Mouse (Mus musculus) small intestine, adult 2 months (tissue): ENCODE measurements around the gene Vps37c. TPM values are rescaled to one million over a fixed set of nuclear protein-coding genes. Genes with fewer than 3 reads are reported as not detected.

ENCODE experiments used
- H3K27ac ChIP-seq: fragments of 200-500 bp; 2 replicates; pipeline ENCODE4 v1.5.1; 2012; ENCODE audit warnings: low read depth, low read length, control low read depth, inconsistent platforms; ENCODE audit not compliant: insufficient read depth
- H3K27me3 ChIP-seq: fragments of 200-500 bp; 2 replicates; pipeline ENCODE4 v1.6.1; 2012; ENCODE audit warnings: mild to moderate bottlenecking, moderate library complexity, low read length, inconsistent platforms; ENCODE audit not compliant: control insufficient read depth, insufficient read depth
- H3K36me3 ChIP-seq: fragments of 200-500 bp; 2 replicates; pipeline ENCODE4 v1.6.1; 2012; ENCODE audit warnings: mild to moderate bottlenecking, low read length, control low read depth, inconsistent platforms; ENCODE audit not compliant: control insufficient read depth, insufficient read depth
- H3K4me1 ChIP-seq: fragments of 200-500 bp; 2 replicates; pipeline ENCODE4 v1.6.1; 2012; ENCODE audit warnings: low read length, inconsistent platforms, mixed read lengths; ENCODE audit not compliant: control insufficient read depth, insufficient read depth, insufficient read length
- H3K4me3 ChIP-seq: fragments of 200-500 bp; 2 replicates; pipeline ENCODE4 v1.5.1; 2012; ENCODE audit warnings: low read depth, mild to moderate bottlenecking, control low read depth, inconsistent platforms, low read length, moderate library complexity
- CTCF ChIP-seq: fragments of 200-500 bp; IDR thresholded peaks from 2 replicates; pipeline ENCODE4 v1.5.1; 2012; ENCODE audit warnings: low read depth, mild to moderate bottlenecking, control low read depth, inconsistent platforms, low read length, moderate library complexity, mixed read lengths; ENCODE audit not compliant: insufficient replicate concordance, insufficient read length; ENCODE audit errors: extremely low read depth
- POLR2A ChIP-seq: fragments of 200-500 bp; IDR thresholded peaks from 2 replicates; pipeline ENCODE4 v1.6.1; 2012; ENCODE audit warnings: low read depth, mild to moderate bottlenecking, control low read depth, inconsistent platforms, low read length, moderate library complexity
- WGBS: fragments of 180-500 bp; shearing (Covaris S2); methylation state at CpG from one replicate; pipeline ENCODE4 v1.1.7; 2018; 5-methylcytosine and 5-hydroxymethylcytosine counted together
- polyA plus RNA-seq: library from polyadenylated mRNA; depleted of rRNA; stranded (reverse); fragments of >200 nt; gene quantifications from 2 replicates; pipeline ENCODE4 v1.2.3, GENCODE M21; 2012

The Vps37c gene
- polyA plus RNA-seq, 1 experiment = 37.6 TPM

- Histone ChIP-seq H3K4me3 (no peak overlapping the region), H3K27ac (no peak overlapping the region), H3K27me3 (no peaks in the 10 kb centered on the region), H3K4me1 (0 out of 2 replicates have a peak, but pooled peaks cover 3% of the 10 kb centered on the region), H3K36me3 (no peaks in the 10 kb centered on the region)
- WGBS = 88% methylated on average over 4 of the region's 4 CpGs
- no peak for TF ChIP-seq CTCF
- no peak for TF ChIP-seq POLR2A
Measured at GRCm38 (mm10) chr19:10739916-10740315, 51.4 kb downstream of the Vps37c start.

- no peak for TF ChIP-seq CTCF
- 26% methylated on average over 11 of the region's 11 CpGs for WGBS
- Histone ChIP-seq H3K27me3 (no peaks in the 10 kb centered on the region), H3K4me3 (0 out of 2 replicates have a peak overlapping the region, but pooled peaks have one; percentile 12), H3K27ac (no peak overlapping the region), H3K36me3 (no peaks in the 10 kb centered on the region), H3K4me1 (0 out of 2 replicates have a peak, but pooled peaks cover 3% of the 10 kb centered on the region)
Measured at GRCm38 (mm10) chr19:10740641-10741440, 52.3 kb downstream of the Vps37c start.

DNA sequence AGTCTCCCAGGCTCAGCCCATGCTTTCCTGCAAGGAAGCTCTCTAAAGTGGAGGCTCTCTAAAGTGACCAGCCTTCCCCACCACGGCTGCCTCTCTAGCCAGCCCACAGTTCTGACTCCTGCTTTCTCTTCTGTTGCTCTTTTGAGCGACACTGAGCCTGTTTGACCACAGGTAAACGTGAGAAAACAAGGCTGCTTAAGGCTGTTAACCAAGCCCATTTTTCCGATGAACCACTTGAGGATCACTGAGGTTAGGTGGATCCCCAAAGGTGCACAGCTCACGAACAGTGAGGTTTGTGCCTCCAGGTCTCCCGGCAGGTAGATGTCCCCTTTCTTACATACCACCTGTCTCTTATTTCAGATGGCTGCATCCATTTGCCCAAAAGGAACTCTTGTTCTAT, 53.6 kb downstream of the Vps37c start:
- TF ChIP-seq POLR2A = no peak
- TF ChIP-seq CTCF = no peak
- H3K27me3 ChIP-seq = no peaks in the 10 kb centered on the region
- 71% methylated on average over 6 of the region's 6 CpGs for WGBS
- H3K4me1 ChIP-seq = 0 out of 2 replicates have a peak, but pooled peaks cover 3% of the 10 kb centered on the region
- H3K36me3 ChIP-seq = no peaks in the 10 kb centered on the region
- no peak overlapping the region for H3K27ac ChIP-seq
- no peak overlapping the region for H3K4me3 ChIP-seq

DNA sequence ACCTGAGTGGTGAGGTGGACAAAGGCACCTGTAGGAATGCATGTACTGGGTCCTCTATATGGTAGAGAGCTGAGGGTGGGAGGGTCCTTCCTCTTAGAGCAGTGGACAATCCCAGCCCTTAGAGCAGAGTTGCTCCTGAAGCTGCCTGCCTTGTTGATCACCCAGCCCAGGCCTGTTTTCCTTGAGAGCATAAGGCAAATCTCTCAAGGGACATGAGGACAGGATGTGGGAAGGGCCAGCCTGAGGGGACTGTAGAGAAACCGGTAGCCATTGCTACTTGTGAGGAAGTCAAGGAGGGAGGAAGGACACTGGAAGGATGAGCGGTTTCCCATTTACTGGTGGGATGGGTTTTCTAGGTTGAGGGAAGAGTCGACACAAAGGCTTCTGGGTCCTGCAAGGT, 54.0 kb downstream of the Vps37c start:
- WGBS = 63% methylated on average over 3 of the region's 3 CpGs
- Histone ChIP-seq H3K4me1 (0 out of 2 replicates have a peak, but pooled peaks cover 3% of the 10 kb centered on the region), H3K36me3 (no peaks in the 10 kb centered on the region), H3K27me3 (no peaks in the 10 kb centered on the region), H3K27ac (no peak overlapping the region), H3K4me3 (no peak overlapping the region)
- no peak for TF ChIP-seq CTCF
- TF ChIP-seq POLR2A = no peak

- Histone ChIP-seq H3K36me3 (no peaks in the 10 kb centered on the region), H3K27ac (no peak overlapping the region), H3K4me1 (no peaks in the 10 kb centered on the region), H3K4me3 (no peak overlapping the region), H3K27me3 (no peaks in the 10 kb centered on the region)
- 74% methylated on average over 7 of the region's 7 CpGs for WGBS
- TF ChIP-seq CTCF (no peak), POLR2A (no peak)
Measured at GRCm38 (mm10) chr19:10747182-10747581, 58.6 kb downstream of the Vps37c start.

- no peaks in the 10 kb centered on the region for H3K36me3 ChIP-seq
- H3K27me3 ChIP-seq = no peaks in the 10 kb centered on the region
- no peak for TF ChIP-seq POLR2A
- no peak for TF ChIP-seq CTCF
- no peak overlapping the region for H3K27ac ChIP-seq
- WGBS = 48% methylated on average over 6 of the region's 6 CpGs
- H3K4me3 ChIP-seq = no peak overlapping the region
- no peaks in the 10 kb centered on the region for H3K4me1 ChIP-seq
Measured at GRCm38 (mm10) chr19:10747718-10748117, 59.2 kb downstream of the Vps37c start.

- WGBS = 69% methylated on average over 11 of the region's 11 CpGs
- Histone ChIP-seq H3K36me3 (no peaks in the 10 kb centered on the region), H3K4me3 (no peak overlapping the region), H3K27ac (no peak overlapping the region), H3K4me1 (no peaks in the 10 kb centered on the region), H3K27me3 (no peaks in the 10 kb centered on the region)
- TF ChIP-seq CTCF (no peak), POLR2A (no peak)
Measured at GRCm38 (mm10) chr19:10748401-10749102, 60.0 kb downstream of the Vps37c start.
